Mouse (Mus musculus) thymus, adult 2 months (tissue): Measurements from ENCODE around the gene Supt3.

Experiments
- CTCF ChIP-seq: fragments of 200-500 bp; IDR thresholded peaks from 2 replicates; pipeline ENCODE4 v1.5.1; 2012; ENCODE audit warnings: mild to moderate bottlenecking, control low read depth, low read length, moderate library complexity, borderline replicate concordance; ENCODE audit not compliant: control insufficient read depth, poor library complexity, insufficient read depth; ENCODE audit errors: extremely low read depth
- POLR2A ChIP-seq: fragments of 200-500 bp; IDR thresholded peaks from 2 replicates; pipeline ENCODE4 v1.6.1; 2012; ENCODE audit warnings: mild to moderate bottlenecking, low read length, control low read depth, moderate library complexity; ENCODE audit not compliant: control insufficient read depth, poor library complexity, insufficient read depth; ENCODE audit errors: extremely low read depth

DNA sequence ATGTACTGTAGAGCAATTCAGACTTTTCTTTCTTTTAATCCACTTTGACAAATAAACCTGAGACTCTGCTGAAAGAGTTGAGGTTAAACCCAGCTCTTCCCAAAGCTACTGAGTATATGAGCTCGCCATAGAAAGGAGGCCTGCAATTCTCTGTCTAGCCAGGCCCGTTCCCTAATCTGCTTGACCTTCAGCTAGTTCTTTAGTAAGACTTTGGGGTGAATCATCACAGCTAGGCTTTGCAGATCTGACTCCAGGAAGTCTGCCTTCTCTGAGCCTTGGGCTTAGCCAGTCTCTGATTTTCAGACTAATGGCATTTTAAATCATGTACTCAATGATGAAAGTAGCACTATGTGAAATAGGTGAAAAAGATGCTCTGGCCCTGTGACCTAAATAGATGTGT, 288.5 kb downstream of the Supt3 start:
- TF ChIP-seq CTCF (no peak), POLR2A (no peak)
